Mouse (Mus musculus) fibroblast of lung, adult 2 months (primary cell): ENCODE measurements around the gene Eci2.
A peak's percentile ranks its signal among the peaks of the same experiment; 100 is the strongest.
"Not testable (repeated sequence)": the region's sequence is repeated elsewhere in the genome, so short reads cannot be mapped to it uniquely, and the experiment has no call there.

ENCODE experiments used
- DNase-seq: peaks from one replicate; pipeline ENCODE4 v3.0.0-alpha.2; 2011; ENCODE audit warnings: low read depth

Eci2 gene

DNA sequence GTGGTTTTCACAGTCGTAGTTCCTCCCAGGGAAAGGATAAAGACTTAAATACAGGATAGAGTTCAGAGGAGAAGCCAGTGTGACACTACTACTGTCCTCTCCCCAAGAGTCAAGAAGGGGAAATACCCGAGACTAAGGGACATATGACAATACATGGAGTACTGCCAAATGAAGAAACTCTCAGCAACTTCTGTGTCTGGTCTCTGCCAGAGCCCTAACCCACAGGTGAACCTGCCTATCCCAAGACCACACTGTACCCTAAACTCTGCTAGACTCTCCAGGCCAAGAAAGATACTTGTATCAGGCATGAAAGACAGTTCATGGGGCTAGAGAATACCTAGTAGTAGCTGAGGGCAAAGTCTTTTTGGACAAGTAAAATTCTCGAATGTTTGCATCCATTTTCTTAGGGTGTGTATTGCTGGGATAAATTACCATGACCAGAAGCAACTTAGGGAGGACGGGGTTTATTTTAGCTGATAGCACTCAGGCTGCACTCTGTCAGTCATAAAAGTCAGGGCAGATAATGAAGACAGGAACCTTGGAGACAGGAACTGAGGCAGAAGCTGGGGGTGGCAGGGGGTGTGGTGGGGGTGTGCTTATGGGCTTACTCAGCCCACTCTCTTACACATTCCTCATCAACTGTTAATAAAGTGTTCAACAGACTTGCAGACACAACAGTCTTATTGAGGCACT, 35.2 kb downstream of the Eci2 start:
- no peak for DNase-seq

DNA sequence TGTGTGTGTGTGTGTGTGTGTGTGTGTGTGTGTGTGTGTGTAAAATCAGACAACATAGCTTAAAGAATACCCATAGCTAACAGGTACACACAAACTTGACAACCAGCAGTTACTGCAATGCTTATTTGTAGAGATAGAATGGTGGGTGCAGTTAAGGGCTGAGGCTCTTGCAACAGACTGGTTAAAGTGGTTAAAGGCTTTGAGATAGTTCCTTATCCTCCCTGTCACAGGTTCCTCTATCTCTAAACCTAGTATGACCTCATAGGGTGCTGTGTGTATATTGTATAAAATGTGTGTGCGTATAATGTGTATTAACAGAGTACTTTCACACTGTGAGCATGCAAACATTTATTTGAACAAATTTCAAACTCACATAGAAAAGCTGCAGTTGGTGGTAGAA, 43.4 kb downstream of the Eci2 start:
- DNase-seq, result not testable (repeated sequence)

DNA sequence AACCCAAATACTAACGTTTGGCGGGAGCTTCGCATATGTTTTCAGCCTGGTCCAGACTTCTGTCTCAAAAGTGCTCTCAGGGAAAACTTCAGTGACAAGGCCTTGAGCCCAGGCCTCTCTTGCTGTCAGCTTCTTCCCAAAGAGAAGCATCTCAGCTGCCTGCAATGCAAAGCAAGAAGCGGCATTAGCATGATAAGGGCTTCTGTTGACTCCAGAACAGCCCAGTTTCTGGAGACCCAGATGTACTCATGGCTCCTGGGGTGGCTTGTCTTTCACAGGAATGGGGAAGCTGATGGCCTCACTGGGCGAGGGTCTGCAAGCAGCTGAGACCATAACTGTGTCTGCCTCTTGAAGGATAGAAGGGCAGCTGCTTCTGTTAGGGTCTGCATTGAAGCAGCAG, 48.3 kb downstream of the Eci2 start:
- not testable (repeated sequence) for DNase-seq

DNA sequence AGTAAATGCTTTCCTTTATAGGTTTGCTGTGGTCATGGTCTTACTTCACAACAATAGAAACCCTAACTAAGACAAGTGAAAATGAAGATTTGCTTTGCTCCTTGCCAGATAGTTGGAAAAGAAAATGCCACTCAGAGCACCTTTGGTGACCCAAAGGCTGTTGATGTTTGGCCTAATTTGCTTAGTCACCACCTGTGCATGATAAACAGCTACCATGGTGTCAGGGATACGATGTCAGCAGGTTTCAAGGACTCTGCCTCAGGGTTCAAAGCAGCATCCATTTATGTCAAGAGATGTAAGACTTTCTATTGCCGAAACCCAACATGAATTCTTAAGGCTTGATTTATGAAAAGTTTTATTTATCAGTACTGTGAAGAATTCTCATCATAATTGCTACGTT, 49.5 kb downstream of the Eci2 start:
- DNase-seq, result no peak

DNA sequence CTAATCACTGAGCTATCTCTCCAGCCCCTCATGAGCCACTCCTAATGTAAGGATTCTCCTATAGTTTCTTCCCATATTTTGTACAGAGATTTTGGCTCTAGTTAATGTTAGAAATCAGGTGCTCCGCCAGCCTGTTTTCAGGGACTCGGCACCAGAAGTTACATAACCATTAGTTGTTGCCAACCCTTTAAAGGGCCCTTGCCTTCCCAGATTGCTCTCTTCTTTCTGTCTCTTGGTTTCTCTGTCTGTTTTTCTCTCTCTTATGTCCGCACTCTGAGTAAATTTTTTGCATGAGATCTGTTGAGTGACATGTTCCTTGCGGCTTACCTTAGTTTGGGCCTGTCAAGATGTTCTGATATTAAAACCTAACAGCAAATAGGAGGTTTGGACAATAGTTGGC, 50.8 kb downstream of the Eci2 start:
- DNase-seq, result no peak

DNA sequence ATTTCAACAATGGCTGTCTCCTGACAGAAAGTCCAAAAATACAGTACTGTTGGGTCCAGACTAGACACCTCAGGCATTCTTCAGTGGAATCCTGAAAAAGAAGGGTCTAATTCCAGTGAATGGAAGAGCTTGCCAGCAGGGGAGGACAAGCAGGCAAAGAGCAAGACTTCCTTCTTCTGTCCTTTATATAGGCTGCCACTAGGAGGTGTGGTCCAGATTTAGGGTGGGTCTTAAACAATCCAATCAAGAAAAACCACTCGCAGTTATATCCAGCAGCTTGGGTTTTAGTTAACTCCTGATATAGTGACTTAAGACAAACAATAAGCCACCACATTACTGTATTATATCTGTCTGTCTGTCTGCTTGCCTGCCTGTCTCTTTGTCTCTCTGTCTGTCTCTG, 53.1 kb downstream of the Eci2 start:
- no peak for DNase-seq

DNA sequence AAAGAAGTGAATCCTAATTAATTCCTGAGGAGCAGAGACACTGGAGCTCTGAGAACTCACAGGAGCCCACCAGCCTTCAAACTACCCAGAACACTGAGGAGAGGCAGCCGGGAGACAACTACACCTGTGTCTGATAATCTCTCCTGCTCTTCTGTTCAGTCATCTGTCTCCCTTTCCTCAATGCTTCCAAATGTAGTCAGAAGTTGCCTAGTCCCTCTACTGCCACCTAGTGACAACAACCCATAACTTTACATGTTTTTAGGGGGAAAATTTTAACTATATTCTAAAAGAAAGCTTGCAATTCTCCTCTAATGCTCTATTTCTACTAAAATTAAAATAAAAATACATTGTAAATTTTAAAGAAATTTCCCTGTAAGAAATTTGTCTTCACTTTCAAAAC, 53.7 kb downstream of the Eci2 start:
- no peak for DNase-seq

DNA sequence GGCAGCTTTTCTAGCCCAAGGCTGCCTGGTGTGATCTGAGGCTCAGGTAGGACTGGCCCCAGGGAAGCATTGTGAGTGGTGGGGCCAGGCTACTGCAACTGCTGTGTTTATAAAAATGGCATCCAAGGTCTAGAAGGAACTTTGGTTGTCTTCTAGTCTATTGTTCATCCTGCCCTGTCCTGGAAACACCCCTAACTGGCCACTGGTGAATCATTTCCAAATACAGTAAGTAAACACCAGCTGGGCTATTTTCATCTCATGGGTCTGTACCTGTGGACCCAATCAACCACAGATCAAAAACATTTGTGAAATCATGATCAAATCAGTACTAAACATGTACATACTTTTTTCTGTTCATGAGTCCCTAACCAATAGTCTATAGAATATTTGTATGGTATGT, 54.4 kb downstream of the Eci2 start:
- DNase-seq, result not testable (repeated sequence)

DNA sequence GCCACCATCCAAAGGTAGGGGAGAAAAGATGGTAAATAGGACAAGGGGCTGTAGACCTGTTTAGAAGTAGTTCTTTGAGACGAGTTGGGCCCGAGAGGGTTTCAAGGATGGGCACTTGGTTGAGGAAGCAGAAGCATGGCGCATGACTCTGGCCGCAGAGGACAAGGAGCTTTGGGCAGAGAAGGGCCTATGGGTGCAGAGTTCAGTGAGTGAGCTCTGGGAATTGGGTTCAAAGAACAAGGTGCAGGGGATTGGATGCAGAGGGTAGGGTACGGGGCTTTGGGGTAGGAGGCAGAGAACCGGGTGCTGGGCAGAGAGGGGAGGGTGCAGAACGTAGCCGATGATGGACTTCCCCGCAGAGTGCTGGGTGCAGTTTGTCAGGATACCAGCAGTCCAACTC, 61.2 kb downstream of the Eci2 start:
- not testable (repeated sequence) for DNase-seq

DNA sequence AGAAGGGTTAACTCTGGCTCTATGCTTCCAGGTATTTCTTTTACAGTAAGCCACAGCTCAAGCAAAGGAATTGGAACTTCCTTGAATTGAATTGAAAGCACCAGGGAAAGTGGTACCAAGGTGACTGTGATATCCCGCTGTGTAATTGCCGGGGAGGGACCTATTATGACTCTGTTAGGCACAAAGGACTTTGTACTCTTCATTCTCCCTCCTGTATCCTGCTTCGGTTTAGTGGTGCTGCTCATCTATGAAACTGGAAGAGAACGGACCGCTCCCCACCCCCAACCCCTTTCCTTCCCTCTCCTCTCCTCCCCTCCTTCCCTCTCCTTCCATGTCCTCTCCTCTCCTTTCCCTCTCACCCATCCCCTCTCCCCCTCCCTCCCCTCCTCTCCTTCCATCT, 62.0 kb downstream of the Eci2 start:
- DNase-seq, result no peak

DNA sequence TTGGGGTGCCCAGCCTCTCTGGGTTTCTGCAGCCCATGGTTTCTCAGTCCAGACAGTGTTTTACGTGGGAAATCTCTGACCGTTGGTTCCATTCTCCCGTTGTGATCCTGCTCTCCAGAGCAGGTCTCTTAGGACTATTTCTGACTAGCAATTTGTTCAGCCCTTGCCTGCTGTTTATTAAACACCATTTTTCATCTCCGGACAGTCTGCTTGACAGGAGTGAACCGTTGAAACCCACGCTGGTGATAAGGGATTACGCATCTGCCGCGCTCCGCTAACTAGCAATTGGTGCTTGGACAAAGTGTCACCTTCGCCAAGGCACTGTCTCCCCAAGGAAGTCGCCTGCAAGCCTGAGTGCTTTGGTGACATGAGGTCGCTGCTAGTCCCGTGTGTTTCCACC, 62.5 kb downstream of the Eci2 start:
- DNase-seq, result no peak

DNA sequence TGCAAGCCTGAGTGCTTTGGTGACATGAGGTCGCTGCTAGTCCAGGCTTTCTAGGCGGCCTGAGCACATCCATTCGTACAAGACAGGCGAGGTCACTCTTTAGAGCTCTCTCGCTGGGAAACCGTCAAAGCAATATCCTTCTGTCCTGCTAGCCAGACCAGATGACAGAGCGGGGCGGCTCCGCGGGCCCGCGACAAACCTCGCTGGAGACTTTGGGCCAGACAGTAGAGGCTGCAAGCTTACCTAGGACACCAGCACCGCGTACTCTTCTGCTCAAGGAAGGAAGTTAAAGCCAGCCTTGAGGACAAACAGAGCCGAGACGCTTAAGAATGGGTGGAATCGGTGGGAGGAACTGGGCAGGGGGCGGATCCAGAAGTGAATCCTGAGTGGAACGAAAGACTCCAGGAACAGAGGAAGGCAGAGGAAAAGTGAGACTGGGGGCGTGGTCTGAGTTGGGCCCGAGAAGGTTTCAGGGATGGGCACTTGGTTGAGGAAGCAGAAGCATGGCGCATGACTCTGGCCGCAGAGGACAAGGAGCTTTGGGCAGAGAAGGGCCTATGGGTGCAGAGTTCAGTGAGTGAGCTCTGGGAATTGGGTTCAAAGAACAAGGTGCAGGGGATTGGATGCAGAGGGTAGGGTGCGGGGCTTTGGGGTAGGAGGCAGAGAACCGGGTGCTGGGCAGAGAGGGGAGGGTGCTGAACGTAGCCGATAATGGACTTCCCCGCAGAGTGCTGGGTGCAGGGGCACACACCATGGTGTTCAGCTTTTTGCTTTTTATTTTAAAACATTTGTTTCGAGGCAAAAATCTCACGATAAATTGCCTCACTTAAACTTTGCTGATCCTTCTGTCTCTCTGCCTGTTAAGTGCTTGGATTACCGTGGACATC, 63.1 kb downstream of the Eci2 start, which contains the start of gene Eci3:
Gene Eci3 (minus strand): TSS at position 300 of the 887 bp plus-strand sequence.
- DNase-seq, result no peak

DNA sequence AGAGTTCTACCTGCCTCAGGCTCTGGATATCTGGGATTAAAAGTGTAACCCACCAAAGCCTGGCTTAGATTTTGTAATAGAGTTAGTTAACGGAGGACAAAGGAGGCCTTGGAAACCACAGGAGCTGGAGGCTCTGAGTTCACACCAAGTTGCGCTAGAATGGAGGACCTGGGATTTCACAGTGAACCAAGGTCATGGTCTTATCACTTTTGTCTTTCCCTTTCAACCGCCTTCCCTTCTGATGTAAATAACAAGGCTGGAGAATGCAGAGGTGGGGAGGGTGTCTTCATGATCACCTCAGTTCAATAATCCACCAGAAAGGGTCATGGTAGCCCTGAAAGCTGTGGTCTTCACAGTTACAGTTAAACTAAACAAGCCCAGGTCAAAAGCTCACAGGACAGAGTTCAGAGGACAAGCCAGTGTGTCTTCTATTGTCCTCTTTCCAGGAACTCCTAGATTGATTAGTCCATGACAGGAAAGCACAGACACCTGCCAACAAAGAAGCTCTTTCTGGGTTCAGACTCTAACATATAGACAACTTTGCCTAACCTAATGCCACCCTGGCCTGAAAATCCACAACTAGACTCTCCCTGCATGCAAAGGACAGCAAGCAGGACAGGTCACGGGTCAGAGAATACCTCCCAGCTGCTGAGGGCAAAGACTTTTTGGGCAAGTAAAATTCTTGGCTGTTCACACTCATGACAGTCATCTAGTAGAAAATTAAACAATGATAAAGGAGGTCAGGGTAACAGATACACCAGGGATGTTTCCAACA, 65.7 kb downstream of the Eci2 start:
- DNase-seq, result no peak

DNA sequence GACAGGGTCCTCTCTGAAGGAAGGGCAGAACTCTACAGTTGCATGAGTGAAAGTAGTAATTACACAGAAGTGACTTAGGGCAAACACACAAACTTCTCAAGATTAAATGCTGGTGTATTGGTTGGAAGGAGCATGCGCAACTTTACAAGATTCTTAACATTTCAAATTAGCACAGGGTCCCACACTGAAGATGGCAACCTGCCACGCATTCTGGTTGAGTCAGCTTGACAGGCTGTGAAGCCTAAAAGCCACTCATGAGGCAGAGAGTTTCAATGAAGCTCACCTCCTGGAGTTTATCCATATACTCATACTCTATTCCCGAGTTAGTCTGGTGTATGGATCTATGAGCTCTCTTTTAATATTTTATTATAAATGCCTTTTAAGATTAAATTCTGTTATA, 68.7 kb downstream of the Eci2 start:
- DNase-seq, result not testable (repeated sequence)

DNA sequence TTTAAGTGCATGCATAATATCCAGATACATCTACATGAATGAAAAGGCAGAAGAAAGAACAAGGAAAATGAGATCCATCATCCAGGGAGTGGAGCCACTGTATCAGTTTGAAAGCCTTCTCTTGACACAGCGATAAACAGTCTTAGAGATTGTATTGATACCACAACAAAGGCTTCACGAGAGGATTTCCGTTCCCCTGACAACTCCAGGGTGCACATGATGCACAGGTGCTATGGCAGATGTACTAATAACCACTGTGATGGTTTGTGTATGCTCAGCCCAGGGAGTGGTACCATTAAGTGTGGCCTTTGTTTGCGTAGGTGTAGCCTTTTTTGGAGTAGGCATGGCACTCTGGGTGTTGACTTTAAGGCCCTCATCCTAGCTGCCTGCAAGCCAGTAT, 70.0 kb downstream of the Eci2 start:
- DNase-seq, result no peak

DNA sequence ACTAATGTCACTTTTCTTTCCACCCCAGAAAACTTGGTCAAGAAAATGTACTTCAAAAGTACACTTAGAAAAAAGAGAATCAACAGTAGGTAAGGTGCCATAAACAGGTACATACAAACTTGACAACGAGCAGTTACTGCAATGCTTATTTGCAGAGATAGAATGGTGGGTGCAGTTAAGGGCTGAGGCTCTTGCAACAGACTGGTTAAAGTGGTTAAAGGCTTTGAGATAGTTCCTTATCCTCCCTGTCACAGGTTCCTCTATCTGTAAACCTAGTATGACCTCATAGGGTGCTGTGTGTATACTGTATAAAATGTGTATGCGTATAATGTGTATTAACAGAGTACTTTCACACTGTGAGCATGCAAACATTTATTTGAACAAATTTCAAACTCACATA, 75.5 kb downstream of the Eci2 start:
- not testable (repeated sequence) for DNase-seq

DNA sequence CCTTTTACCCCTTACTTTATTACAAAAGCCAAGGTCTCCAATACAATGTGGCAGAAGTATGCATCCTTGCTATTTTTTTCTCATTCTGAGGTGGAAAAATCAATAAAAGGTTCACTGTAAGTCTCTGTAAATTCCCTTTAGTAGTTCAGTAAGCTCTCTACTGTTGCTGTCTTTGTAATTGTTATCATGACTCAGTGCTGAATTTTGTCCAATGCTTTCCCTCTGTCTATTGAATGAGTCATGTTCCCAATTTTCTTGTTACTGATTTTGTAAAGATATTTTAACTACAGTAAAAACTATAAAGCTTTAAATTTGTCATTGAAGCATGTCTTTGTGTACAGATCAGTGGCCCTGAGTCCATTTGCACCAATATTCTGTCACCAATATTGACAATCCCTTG, 84.5 kb downstream of the Eci2 start:
- peak; percentile 9 for DNase-seq

DNA sequence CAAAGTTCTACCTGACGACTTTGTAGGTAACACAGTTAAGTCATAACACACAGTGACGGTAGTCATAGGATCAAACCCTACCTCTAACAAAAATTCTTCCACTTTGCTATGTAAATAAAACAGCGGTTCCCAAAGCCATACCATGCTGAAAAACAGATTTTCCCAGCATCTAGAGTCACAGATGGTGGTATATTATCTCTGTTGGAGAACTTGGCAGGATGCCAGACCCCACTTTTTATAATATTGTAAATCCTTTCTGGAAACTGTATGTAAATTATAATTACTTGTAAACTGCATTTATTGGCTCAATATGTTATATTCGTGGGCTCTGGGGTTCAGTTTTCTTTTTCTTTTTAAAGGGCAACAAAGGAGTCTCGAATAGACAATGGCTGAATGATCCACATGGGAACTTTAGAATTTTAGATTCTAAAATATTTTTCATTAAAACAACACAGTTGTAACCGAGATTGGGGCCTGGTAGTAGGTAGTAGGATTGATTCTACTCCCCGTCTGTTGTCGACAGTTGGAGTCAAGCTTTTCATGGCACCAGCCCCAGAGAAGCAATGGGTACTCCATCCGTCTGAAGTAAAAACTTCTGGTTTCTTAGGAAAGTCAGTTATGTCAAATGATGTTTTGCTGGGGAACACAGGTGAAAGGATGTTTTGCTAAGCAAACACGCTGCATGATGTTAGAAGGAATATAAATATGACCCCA, 91.8 kb downstream of the Eci2 start:
- no peak for DNase-seq
